Mouse (Mus musculus) gastrocnemius, postnatal 25 days (tissue): ENCODE data around the gene Tulp3. TPM values are rescaled to one million over a fixed set of nuclear protein-coding genes. Genes with fewer than 3 reads are reported as not detected.

ENCODE experiments used
- DNase-seq: peaks from one replicate; pipeline ENCODE4 v3.0.0; 2022
- total RNA-seq, 2 experiments: library from RNA; stranded (reverse); gene quantifications; 1 replicate in 1 of 2; 2 replicates in 1 of 2; pipeline ENCODE4 v1.2.3; 2021

Gene Tulp3
- total RNA-seq, 2 experiments from 2014 or later: 5.7 to 5.9 TPM

- peak; percentile 46 for DNase-seq
Observed at GRCm38 (mm10) chr6:128296750-128297393, 58.8 kb downstream of the Tulp3 start.

- DNase-seq: peak; percentile 45
Observed at GRCm38 (mm10) chr6:128295876-128296749, 59.5 kb downstream of the Tulp3 start.

GRCm38 (mm10) chr6:128291284-128291683 is 64.4 kb downstream of the Tulp3 start:
- no peak for DNase-seq

GRCm38 (mm10) chr6:128288681-128289080 is 67.0 kb downstream of the Tulp3 start:
- no peak for DNase-seq

- no peak for DNase-seq
Observed at GRCm38 (mm10) chr6:128285792-128286430, 69.7 kb downstream of the Tulp3 start.

- no peak for DNase-seq
Observed at GRCm38 (mm10) chr6:128282126-128282525, 73.5 kb downstream of the Tulp3 start.

GRCm38 (mm10) chr6:128280472-128281145 is 75.0 kb downstream of the Tulp3 start:
- no peak for DNase-seq

- DNase-seq: no peak
Observed at GRCm38 (mm10) chr6:128279608-128280007, 76.0 kb downstream of the Tulp3 start.

- no peak for DNase-seq
Observed at GRCm38 (mm10) chr6:128279099-128279498, 76.6 kb downstream of the Tulp3 start.

GRCm38 (mm10) chr6:128277132-128278085 is 78.2 kb downstream of the Tulp3 start:
- no peak for DNase-seq

- DNase-seq: no peak
Observed at GRCm38 (mm10) chr6:128276349-128276748, 79.3 kb downstream of the Tulp3 start.

GRCm38 (mm10) chr6:128275506-128276064 is 80.1 kb downstream of the Tulp3 start:
- peak; percentile 89 for DNase-seq

GRCm38 (mm10) chr6:128273507-128273906 is 82.1 kb downstream of the Tulp3 start:
- DNase-seq: no peak

- no peak for DNase-seq
Observed at GRCm38 (mm10) chr6:128272754-128273153, 82.9 kb downstream of the Tulp3 start.

Other genes with a start within 250 kb of the Tulp3 start
- gene Tspan9, start 212.3 kb downstream of the Tulp3 start, total RNA-seq: 10 to 100 TPM; 48.6 to 56.6 TPM
- gene Tead4, start 55.0 kb downstream of the Tulp3 start, total RNA-seq: 1 to 10 TPM; 5.9 to 8.6 TPM
- 1 to 10 TPM; 6.0 to 7.4 TPM for gene Rhno1, start 7.1 kb upstream of the Tulp3 start, total RNA-seq
- 1 to 10 TPM; 1.2 to 1.6 TPM for gene Foxm1, start 7.1 kb upstream of the Tulp3 start, total RNA-seq
- gene Tex52, start 19.6 kb upstream of the Tulp3 start, total RNA-seq: not detected
- not detected for gene Gm44596, start 19.7 kb upstream of the Tulp3 start, total RNA-seq
- 1 to 10 TPM in 1 of 2 experiments, under 1 TPM in 1; 0.97 to 1.7 TPM for gene Nrip2, start 43.4 kb upstream of the Tulp3 start, total RNA-seq
- 10 to 100 TPM; 14.4 to 15.1 TPM for gene Itfg2, start 69.1 kb upstream of the Tulp3 start, total RNA-seq
- 100 to 1,000 TPM; 105 to 111 TPM for gene Fkbp4, start 82.8 kb upstream of the Tulp3 start, total RNA-seq
- gene Pzp, start 170.9 kb upstream of the Tulp3 start, total RNA-seq: not detected
- not detected for gene A2ml1, start 225.8 kb upstream of the Tulp3 start, total RNA-seq